Mouse (Mus musculus): ENCODE measurements at regions not wholly inside any gene's neighbourhood (a gene's known extent, or its start where the extent isn't known, plus 50 kb on each side); places are given as distances from the start of the nearest gene placed in this dataset.

GRCm38 (mm10) chr10:60884806-60885205, 53.4 kb upstream of the Unc5b start:
- TF ChIP-seq CTCF (IDR thresholded peaks at IDR 0.05; ENCODE audit: extremely low read depth, insufficient read length, insufficient replicate concordance, low read depth, low read length) (no peak), POLR2A (IDR thresholded peaks at IDR 0.05; ENCODE audit: low read depth, low read length) (no peak)

All from small intestine, adult 2 months (tissue).